ENCODE assay signal across 8 mouse cellular contexts in the genomic region with DNA sequence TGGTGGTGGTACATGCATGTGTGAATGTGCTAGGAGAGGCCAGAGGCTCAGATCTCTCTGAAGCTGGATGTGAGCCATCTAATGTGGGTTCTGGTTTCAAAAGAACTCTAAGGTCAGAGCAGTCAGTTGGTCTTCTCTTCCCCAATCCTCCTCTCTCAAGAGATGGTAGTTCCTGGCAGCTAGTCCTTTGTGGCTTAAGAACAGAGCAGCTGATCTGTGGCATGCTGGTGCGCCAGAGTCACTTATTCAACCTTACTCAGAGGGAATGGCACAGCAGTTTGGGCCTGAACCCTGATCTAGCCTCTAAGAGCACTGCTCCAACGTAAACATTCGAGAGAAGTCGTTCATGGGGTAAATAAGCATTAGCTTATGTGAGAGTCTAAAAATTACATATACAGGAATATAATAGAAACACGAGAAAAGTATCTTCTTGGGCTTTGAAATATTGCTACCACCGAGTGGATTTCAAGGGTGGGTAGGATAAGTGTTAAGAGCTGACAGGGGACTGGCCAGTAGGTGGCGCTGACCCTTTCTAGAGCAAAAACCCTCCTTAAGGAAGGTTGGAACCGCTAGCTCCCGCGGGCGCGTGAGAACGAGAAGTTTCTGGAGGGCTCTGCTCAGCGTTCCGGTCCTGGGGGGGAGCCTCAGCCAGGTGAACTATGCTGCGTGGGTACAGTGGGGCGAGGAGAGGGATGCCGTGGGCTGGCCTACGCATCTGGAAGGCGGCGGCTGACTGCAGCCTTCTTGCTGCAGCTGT. TPM values are rescaled to one million over a fixed set of nuclear protein-coding genes. Genes with fewer than 3 reads are reported as not detected.
DNase-seq lines count a peak whose midpoint lies in the region; ATAC-seq lines count a peak whose summit lies in the region.

Mtf1 (plus strand) TSS at position 553 of the 757 bp plus-strand sequence.

- peak; percentile 96 for DNase-seq in 3T3-L1 (ENCODE audit: low read depth, low spot score)
- peak; percentile 86 to 92 for DNase-seq in adrenal gland, postnatal 36 days
- peak; percentile 85 to 92 for DNase-seq in heart, adult 18-20 months
- DNase-seq in kidney, adult 18-20 months: peak; percentile 89
- peak; percentile 91 for DNase-seq in limb, embryonic 10.5 days (ENCODE audit: low spot score)
- DNase-seq in skeletal muscle tissue, adult 2 months (ENCODE audit: low read depth, low spot score): peak; percentile 79

- H3K4me3 ChIP-seq in embryonic facial prominence, embryonic 12.5 days: peak within 1 kb of the TSS; percentile 72
- H3K4me3 ChIP-seq in limb, embryonic 10.5 days: peak within 1 kb of the TSS; percentile 89
- peak within 1 kb of the TSS; percentile 71 for H3K4me3 ChIP-seq in midbrain, embryonic 12.5 days

- H3K4me1 ChIP-seq in embryonic facial prominence, embryonic 12.5 days: peaks cover 7% of the 10 kb centered on the region
- peaks cover 13% of the 10 kb centered on the region for H3K4me1 ChIP-seq in limb, embryonic 10.5 days
- peaks cover 13% of the 10 kb centered on the region for H3K4me1 ChIP-seq in midbrain, embryonic 12.5 days

- peaks cover 47% of the 10 kb centered on the region for H3K36me3 ChIP-seq in embryonic facial prominence, embryonic 12.5 days
- peaks cover 44% of the 10 kb centered on the region for H3K36me3 ChIP-seq in limb, embryonic 10.5 days
- peaks cover 45% of the 10 kb centered on the region for H3K36me3 ChIP-seq in midbrain, embryonic 12.5 days

- H3K9me3 ChIP-seq in embryonic facial prominence, embryonic 12.5 days: no peaks in the 10 kb centered on the region
- H3K9me3 ChIP-seq in limb, embryonic 10.5 days (replicated peaks): no peaks in the 10 kb centered on the region
- no peaks in the 10 kb centered on the region for H3K9me3 ChIP-seq in midbrain, embryonic 12.5 days

- H3K27me3 ChIP-seq in embryonic facial prominence, embryonic 12.5 days: no peaks in the 10 kb centered on the region
- no peaks in the 10 kb centered on the region for H3K27me3 ChIP-seq in limb, embryonic 10.5 days (ENCODE audit: low read depth, poor library complexity, severe bottlenecking)
- no peaks in the 10 kb centered on the region for H3K27me3 ChIP-seq in midbrain, embryonic 12.5 days

- ATAC-seq in embryonic facial prominence, embryonic 12.5 days (ENCODE audit: insufficient number of reproducible peaks, insufficient read depth, low FRiP score, low TSS enrichment): peak; percentile 68
- peak; percentile 68 for ATAC-seq in midbrain, embryonic 12.5 days (ENCODE audit: low FRiP score, low read depth)

- H3K4me2 ChIP-seq in embryonic facial prominence, embryonic 12.5 days (replicated peaks): peak within 1 kb of the TSS; percentile 68
- peak within 1 kb of the TSS; percentile 87 for H3K4me2 ChIP-seq in midbrain, embryonic 12.5 days (replicated peaks)

- peak within 1 kb of the TSS; percentile 98 for H3K27ac ChIP-seq in embryonic facial prominence, embryonic 12.5 days
- peak within 1 kb of the TSS; percentile 96 for H3K27ac ChIP-seq in limb, embryonic 10.5 days
- H3K27ac ChIP-seq in midbrain, embryonic 12.5 days (replicated peaks): peak within 1 kb of the TSS; percentile 95

- 4% methylated on average over 21 of the region's 21 CpGs for WGBS in embryonic facial prominence, embryonic 12.5 days
- WGBS in limb, embryonic 10.5 days: 5% methylated on average over 21 of the region's 21 CpGs
- WGBS in midbrain, embryonic 12.5 days: 4% methylated on average over 21 of the region's 21 CpGs

- peak within 1 kb of the TSS; percentile 90 for H3K9ac ChIP-seq in embryonic facial prominence, embryonic 12.5 days
- H3K9ac ChIP-seq in midbrain, embryonic 12.5 days (replicated peaks): peak within 1 kb of the TSS; percentile 80

RNA-seq across cellular contexts. Expression of gene Mtf1, which starts in this region (rescaled TPM):
- 10 to 100 TPM; 21.7 to 26.6 TPM for total RNA-seq in adrenal gland, postnatal 36 days (2021)
- 12.8 and 14.6 TPM in 2 replicates for polyA plus RNA-seq in embryonic facial prominence, embryonic 12.5 days (2016; fragmentation: Nextera tagmentation; extraction: Ambion mirVana)
- 10 to 100 TPM; 15.0 to 15.1 TPM for total RNA-seq in heart, adult 18-20 months (2021)
- polyA plus RNA-seq in limb, embryonic 10.5 days (2016; fragmentation: Nextera tagmentation; extraction: Ambion mirVana): 15.6 and 17.3 TPM in 2 replicates
- 15.1 and 18.0 TPM in 2 replicates for polyA plus RNA-seq in midbrain, embryonic 12.5 days (2016; fragmentation: Nextera tagmentation; extraction: Ambion mirVana)

Comparison
In these comparisons a context has a peak if more than half of its experiments do, and no peak if none do; other contexts are left out.
1. Peak in every context shown above with its lines: DNase-seq, ATAC-seq, H3K4me3 ChIP-seq and H3K27ac ChIP-seq.